Mouse (Mus musculus): Measurements from ENCODE around the gene Cyp4f17. TPM values are rescaled to one million over a fixed set of nuclear protein-coding genes. Genes with fewer than 3 reads are reported as not detected.
A peak's percentile ranks its signal among the peaks of the same experiment; 100 is the strongest.
"Not testable (repeated sequence)": the region's sequence is repeated elsewhere in the genome, so short reads cannot be mapped to it uniquely, and the experiment has no call there.

Cyp4f17 gene
- polyA plus RNA-seq, 1 experiment: 3.8 TPM

DNA sequence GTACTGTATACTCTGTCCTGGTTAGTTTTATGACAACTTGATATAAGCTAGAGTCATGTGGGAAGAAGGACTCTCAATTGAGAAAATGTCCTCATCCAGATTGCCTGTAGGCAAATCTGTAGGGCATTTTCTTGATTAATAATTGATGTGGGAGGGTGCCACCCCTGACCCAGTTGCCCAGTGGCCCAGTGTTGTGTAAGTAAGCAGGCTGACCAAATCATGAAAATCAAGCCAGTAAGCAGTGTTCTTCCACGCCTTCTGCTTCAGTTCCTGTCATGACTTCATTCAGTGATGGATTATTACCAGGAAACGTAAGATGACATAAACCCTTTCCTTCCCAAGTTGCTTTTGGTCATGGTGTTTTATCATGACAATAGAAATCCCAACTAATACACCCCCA lies 2.7 kb upstream of the Cyp4f17 start:
- no peak overlapping the region for H3K4me3 ChIP-seq (ENCODE audit: insufficient read depth, low read depth, low read length)
- H3K4me1 ChIP-seq (ENCODE audit: control insufficient read depth, insufficient read depth, insufficient read length, low read length): peaks cover 3% of the 10 kb centered on the region; the same call in 1 of the 2 replicates
- H3K27ac ChIP-seq (replicated peaks; ENCODE audit: low read depth, low read length): no peak overlapping the region

- Histone ChIP-seq H3K4me1 (ENCODE audit: control insufficient read depth, insufficient read depth, insufficient read length, low read length) (peaks cover 5% of the 10 kb centered on the region; the same call in 1 of the 2 replicates), H3K27ac (replicated peaks; ENCODE audit: low read depth, low read length) (peak overlapping the region; percentile 16), H3K4me3 (ENCODE audit: insufficient read depth, low read depth, low read length) (peak overlapping the region; percentile 56)
Measured at GRCm38 (mm10) chr17:32506729-32507245, 937 bp downstream of the Cyp4f17 start.

GRCm38 (mm10) chr17:32516126-32516525 lies 10.3 kb downstream of the Cyp4f17 start:
- Histone ChIP-seq H3K27ac (replicated peaks; ENCODE audit: low read depth, low read length) (no peak overlapping the region), H3K4me1 (ENCODE audit: control insufficient read depth, insufficient read depth, insufficient read length, low read length) (no peaks in the 10 kb centered on the region)

DNA sequence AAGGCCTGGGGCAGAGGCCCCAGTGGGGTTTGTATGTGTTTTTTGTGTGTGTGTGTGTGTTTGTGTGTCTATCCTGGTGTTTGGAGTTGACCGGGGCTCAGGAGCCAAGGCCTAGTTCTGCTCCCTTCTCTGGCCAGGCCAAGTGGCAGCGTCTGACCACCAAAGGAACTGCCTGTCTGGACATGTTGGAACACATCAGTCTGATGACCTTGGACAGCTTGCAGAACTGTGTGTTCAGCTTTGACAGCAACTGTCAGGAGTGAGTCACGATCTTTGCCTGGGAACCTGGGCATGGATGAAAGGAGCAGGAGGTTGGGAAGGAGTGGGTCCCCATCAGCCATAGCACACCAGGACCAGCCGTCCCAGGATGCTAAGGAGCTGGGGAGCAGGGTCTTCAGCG lies 16.1 kb downstream of the Cyp4f17 start:
- Histone ChIP-seq H3K4me3 (ENCODE audit: insufficient read depth, low read depth, low read length) (no peak overlapping the region), H3K27ac (replicated peaks; ENCODE audit: low read depth, low read length) (no peak overlapping the region), H3K4me1 (ENCODE audit: control insufficient read depth, insufficient read depth, insufficient read length, low read length) (no peaks in the 10 kb centered on the region)

More at GRCm38 (mm10) chr17:32516126-32516525, 10.3 kb downstream of the Cyp4f17 start:
- H3K4me3 ChIP-seq (ENCODE audit: insufficient read depth, low read depth, low read length): no peak overlapping the region

DNA sequence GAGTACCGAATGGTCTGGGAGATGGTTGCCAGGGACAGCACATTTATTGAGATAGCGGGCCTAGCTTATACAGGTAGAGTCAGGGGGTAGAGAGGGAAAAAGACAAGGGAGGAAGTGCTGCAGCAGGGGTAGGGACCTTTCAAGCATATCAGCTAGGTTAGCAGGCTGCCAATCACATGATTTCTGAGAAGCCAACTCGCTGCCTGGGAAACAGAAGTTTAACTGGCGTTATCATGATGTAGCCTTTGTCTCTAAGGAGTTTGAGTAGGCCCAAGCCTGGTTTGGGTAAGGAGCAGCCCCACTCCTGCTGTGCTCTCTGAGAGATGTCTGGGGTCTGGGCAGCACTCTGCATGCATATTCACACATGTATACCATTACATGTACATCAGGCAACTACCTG lies 16.5 kb downstream of the Cyp4f17 start:
- Histone ChIP-seq H3K27ac (replicated peaks; ENCODE audit: low read depth, low read length) (no peak overlapping the region), H3K4me1 (ENCODE audit: control insufficient read depth, insufficient read depth, insufficient read length, low read length) (no peaks in the 10 kb centered on the region), H3K4me3 (ENCODE audit: insufficient read depth, low read depth, low read length) (no peak overlapping the region)

DNA sequence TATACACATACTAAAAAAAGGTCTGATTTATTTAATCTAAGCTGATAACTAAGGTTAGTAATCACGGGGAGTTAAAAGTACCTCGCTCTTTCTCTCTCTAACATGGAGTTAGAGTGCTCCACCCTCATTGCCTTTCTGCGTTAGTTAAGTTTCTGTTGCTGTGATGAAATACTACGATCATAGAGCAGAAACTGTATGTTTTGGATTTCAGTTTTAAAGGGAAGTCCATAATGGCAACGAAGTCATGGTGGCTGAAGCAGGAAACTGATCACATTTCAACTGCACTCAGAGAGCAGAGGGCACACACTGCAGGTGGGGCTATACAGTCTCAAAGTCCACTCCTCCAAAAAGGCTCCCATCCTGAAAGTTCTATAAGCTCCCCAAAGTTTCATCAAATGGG lies 17.0 kb downstream of the Cyp4f17 start:
- no peaks in the 10 kb centered on the region for H3K4me1 ChIP-seq (ENCODE audit: control insufficient read depth, insufficient read depth, insufficient read length, low read length)
- H3K4me3 ChIP-seq (ENCODE audit: insufficient read depth, low read depth, low read length): no peak overlapping the region
- H3K27ac ChIP-seq (replicated peaks; ENCODE audit: low read depth, low read length): no peak overlapping the region

- Histone ChIP-seq H3K27ac (replicated peaks; ENCODE audit: low read depth, low read length) (peak overlapping the region; percentile 31; the same call in 1 of the 2 replicates), H3K4me1 (ENCODE audit: control insufficient read depth, insufficient read depth, insufficient read length, low read length) (no peaks in the 10 kb centered on the region), H3K4me3 (ENCODE audit: insufficient read depth, low read depth, low read length) (peak overlapping the region; percentile 59)
Measured at GRCm38 (mm10) chr17:32523895-32524294, 18.0 kb downstream of the Cyp4f17 start.

DNA sequence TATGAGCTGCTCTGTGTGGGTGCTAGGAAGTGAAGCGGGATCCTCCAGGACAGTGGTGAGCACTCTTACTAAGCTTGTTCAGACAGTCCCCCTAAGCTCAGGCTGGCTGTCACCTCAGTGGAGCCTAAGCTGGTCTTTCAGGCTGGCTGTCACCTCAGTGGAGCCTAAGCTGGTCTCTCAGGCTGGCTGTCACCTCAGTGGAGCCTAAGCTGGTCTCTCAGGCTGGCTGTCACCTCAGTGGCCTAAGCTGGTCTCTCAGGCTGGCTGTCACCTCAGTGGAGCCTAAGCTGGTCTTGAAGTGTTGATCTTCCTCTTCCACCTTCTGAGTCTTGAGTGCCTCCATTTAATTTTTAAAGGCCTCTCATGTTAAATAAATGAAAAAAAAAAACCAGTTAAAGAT lies 20.5 kb downstream of the Cyp4f17 start:
- not testable (repeated sequence) for H3K4me3 ChIP-seq (ENCODE audit: insufficient read depth, low read depth, low read length); H3K27ac ChIP-seq (replicated peaks; ENCODE audit: low read depth, low read length); H3K4me1 ChIP-seq (ENCODE audit: control insufficient read depth, insufficient read depth, insufficient read length, low read length)

- H3K27ac ChIP-seq (replicated peaks; ENCODE audit: low read depth, low read length): no peak overlapping the region
- no peaks in the 10 kb centered on the region for H3K4me1 ChIP-seq (ENCODE audit: control insufficient read depth, insufficient read depth, insufficient read length, low read length)
- no peak overlapping the region for H3K4me3 ChIP-seq (ENCODE audit: insufficient read depth, low read depth, low read length)
Measured at GRCm38 (mm10) chr17:32527748-32528147, 21.9 kb downstream of the Cyp4f17 start.

- Histone ChIP-seq H3K27ac (replicated peaks; ENCODE audit: low read depth, low read length) (no peak overlapping the region), H3K4me3 (ENCODE audit: insufficient read depth, low read depth, low read length) (peak overlapping the region; percentile 34), H3K4me1 (ENCODE audit: control insufficient read depth, insufficient read depth, insufficient read length, low read length) (no peaks in the 10 kb centered on the region)
Measured at GRCm38 (mm10) chr17:32528408-32529337, 22.8 kb downstream of the Cyp4f17 start.

DNA sequence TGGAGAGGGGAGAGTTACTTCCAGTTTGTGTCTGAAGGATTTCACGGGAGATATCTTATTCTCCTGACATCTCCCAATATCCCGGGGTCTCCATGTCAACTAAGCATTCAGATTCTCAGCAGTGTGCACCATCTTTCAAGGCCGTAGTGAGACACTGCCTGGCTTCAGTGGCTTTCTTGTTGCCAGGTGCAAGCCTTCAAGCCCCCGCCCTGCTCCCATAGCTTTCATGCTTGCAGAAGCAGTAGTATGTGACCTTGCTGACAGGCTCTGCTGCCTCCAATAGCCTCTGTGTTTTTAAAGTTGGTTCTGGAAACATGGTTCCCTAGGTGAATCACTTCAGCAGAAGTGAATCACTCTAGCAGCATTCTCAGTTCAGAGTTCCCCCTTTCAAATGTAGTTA lies 26.5 kb downstream of the Cyp4f17 start:
- not testable (repeated sequence) for H3K4me3 ChIP-seq (ENCODE audit: insufficient read depth, low read depth, low read length); H3K4me1 ChIP-seq (ENCODE audit: control insufficient read depth, insufficient read depth, insufficient read length, low read length); H3K27ac ChIP-seq (replicated peaks; ENCODE audit: low read depth, low read length)

- Histone ChIP-seq H3K27ac (replicated peaks; ENCODE audit: low read depth, low read length) (no peak overlapping the region), H3K4me1 (ENCODE audit: control insufficient read depth, insufficient read depth, insufficient read length, low read length) (peaks cover 3% of the 10 kb centered on the region; the same call in 1 of the 2 replicates), H3K4me3 (ENCODE audit: insufficient read depth, low read depth, low read length) (no peak overlapping the region)
Measured at GRCm38 (mm10) chr17:32534068-32534467, 28.2 kb downstream of the Cyp4f17 start.

DNA sequence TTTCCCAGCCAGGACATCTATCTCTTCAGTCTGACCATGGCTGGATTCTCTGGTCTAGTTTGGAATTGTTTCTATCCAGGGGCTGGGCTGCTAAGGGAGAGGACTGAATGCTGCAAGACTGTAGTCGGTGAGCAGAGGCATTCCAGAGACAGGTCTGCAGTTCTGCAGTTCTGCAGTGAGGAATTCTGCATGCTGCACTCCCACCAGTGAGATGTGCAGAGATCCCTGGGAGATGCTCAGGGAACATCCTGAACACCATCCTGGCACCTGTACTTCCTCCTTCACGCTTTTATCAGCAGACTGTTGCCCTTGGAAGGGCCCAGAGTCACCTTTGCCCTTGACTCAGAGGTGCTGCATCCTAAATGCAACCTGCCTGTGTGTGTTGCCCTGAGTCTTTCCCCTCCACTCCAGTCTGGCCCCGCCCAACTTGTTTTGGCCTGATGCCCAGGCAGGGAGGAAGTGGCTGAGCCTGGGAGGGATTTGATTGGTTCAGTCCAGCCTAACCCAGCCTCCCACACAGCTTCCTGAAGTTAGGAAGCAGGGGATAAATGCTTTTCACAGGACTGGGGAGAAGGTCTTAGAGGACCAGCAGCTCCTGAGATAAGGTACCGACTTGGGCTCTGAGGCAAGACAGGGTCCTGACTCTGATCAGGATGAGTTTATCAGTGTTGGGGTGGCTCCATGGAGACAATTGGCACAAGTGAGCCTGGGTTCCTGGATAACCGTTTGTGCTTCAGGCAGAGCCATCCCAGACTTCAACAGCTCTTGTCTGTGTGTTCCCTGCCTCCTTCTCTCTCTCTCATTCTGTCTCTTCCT lies 30.4 kb downstream of the Cyp4f17 start, which contains the start of gene Cyp4f16:
Cyp4f16 (plus strand) TSS at position 508 of the 816 bp plus-strand sequence.
- Histone ChIP-seq H3K4me3 (ENCODE audit: insufficient read depth, low read depth, low read length) (peak within 1 kb of the TSS; percentile 61), H3K27ac (replicated peaks; ENCODE audit: low read depth, low read length) (peak within 1 kb of the TSS; percentile 36; the same call in 1 of the 2 replicates)
- not testable (repeated sequence) for H3K4me1 ChIP-seq (ENCODE audit: control insufficient read depth, insufficient read depth, insufficient read length, low read length)

- Histone ChIP-seq H3K4me1 (ENCODE audit: control insufficient read depth, insufficient read depth, insufficient read length, low read length) (peaks cover 3% of the 10 kb centered on the region; the same call in 1 of the 2 replicates), H3K4me3 (ENCODE audit: insufficient read depth, low read depth, low read length) (peak overlapping the region; percentile 61), H3K27ac (replicated peaks; ENCODE audit: low read depth, low read length) (no peak overlapping the region)
Measured at GRCm38 (mm10) chr17:32536867-32537250, 31.0 kb downstream of the Cyp4f17 start.

DNA sequence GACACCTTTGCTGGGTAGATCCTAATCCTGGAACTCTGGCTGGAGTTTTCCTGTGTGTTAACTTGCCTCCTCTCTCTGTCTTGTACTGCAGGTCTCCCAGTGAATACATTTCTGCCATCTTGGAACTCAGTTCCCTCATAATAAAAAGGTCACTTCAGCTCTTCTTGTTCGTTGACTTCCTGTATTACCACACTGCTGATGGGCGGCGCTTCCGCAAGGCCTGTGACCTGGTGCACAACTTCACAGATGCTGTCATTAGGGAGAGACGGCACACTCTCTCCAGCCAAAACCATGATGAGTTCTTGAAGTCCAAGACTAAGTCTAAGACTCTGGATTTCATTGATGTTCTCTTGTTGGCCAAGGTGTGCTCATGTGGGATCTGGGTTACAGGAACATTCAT lies 38.9 kb downstream of the Cyp4f17 start:
- H3K27ac ChIP-seq (replicated peaks; ENCODE audit: low read depth, low read length); H3K4me1 ChIP-seq (ENCODE audit: control insufficient read depth, insufficient read depth, insufficient read length, low read length); H3K4me3 ChIP-seq (ENCODE audit: insufficient read depth, low read depth, low read length): not testable (repeated sequence)

All from brown adipose tissue, adult 24 weeks (tissue).